Mouse (Mus musculus) Patski (cell line): ENCODE measurements around the gene Wdr91. TPM values are rescaled to one million over a fixed set of nuclear protein-coding genes. Genes with fewer than 3 reads are reported as not detected.

Experiments
- ATAC-seq: fragments of 100-300 bp; one replicate; pipeline ENCODE4 v1.8.0; 2021
- CTCF ChIA-PET: fragments of 350-600 bp; sonication (Branson Sonifier 250); formaldehyde crosslinking; loops from one replicate; lab custom pipeline; 2022; ENCODE audit warnings: inconsistent platforms; lab: Charles Lee
- POLR2A ChIA-PET: fragments of 350-600 bp; sonication (Branson Sonifier 250); formaldehyde crosslinking; loops from one replicate; lab custom pipeline; 2022; ENCODE audit warnings: antibody characterized with exemption, inconsistent platforms; lab: Charles Lee
- DNase-seq: peaks from one replicate; pipeline ENCODE4 v3.0.0-alpha.2; 2011; ENCODE audit warnings: low read depth, low spot score
- H3K27me3 ChIP-seq: fragments of 371-371 bp; one replicate; pipeline ENCODE4 v1.5.1; 2021
- CTCF ChIP-seq: fragments of 100-300 bp; IDR thresholded peaks from one replicate; pipeline ENCODE4 v1.5.1; 2021
- in situ Hi-C: fragments of 300-500 bp; cut with MboI; formaldehyde crosslinking; loops from 3 replicates; pipeline ENCODE4 v1.11.1; 2018; ENCODE audit warnings: low pct_unique_long_range_greater_than_20kb, mixed read lengths
- polyA plus RNA-seq: library from polyadenylated mRNA; unstranded; gene quantifications from one replicate; pipeline ENCODE4 v1.2.3, GENCODE M21; 2021

The Wdr91 gene
- polyA plus RNA-seq, 1 experiment from 2014 or later, result 15.5 TPM

DNA sequence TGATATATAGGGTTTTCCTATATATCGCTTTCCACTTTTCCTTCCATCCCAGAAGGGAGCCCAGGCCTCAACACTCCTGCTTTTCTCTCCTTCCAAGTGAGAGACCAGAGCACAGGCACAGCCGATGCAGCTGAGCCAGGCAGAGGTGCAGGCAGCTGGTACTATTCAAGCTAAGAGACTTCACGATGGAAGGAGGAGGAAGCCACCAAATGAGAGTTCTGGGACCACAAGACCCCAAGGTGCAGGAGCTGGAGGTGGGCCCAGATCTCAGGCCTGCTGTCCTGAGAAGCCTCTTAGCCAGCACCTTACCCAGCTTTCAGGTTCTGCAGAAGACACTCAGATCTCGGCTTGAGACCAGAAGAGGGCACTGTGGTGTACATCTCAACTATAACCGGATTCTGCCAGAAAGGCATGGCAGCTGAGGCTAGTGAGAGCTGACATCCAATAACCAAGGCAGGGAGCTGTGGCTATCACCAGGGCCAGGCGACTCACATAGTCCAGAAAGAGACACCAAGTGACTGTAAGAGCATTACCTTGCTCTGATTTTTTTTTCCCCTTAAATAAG, 30.7 kb downstream of the Wdr91 start:
- no peaks in the 10 kb centered on the region for H3K27me3 ChIP-seq
- ATAC-seq, result peak; percentile 13
- in situ Hi-C loops, result loop anchor here (5.0 kb wide), 3 partner anchors 37 to 368 kb away; no protein-coding TSS in a partner anchor
- TF ChIP-seq CTCF, result no peak
- ChIA-PET POLR2A (no interaction called here), CTCF (interaction anchor here (0.6 to 3.9 kb wide), 9 partner anchors 23 to 369 kb away, joined by 3 to 10 read pairs (median 3); partner anchors contain the start of gene Agbl3)
- DNase-seq, result no peak

DNA sequence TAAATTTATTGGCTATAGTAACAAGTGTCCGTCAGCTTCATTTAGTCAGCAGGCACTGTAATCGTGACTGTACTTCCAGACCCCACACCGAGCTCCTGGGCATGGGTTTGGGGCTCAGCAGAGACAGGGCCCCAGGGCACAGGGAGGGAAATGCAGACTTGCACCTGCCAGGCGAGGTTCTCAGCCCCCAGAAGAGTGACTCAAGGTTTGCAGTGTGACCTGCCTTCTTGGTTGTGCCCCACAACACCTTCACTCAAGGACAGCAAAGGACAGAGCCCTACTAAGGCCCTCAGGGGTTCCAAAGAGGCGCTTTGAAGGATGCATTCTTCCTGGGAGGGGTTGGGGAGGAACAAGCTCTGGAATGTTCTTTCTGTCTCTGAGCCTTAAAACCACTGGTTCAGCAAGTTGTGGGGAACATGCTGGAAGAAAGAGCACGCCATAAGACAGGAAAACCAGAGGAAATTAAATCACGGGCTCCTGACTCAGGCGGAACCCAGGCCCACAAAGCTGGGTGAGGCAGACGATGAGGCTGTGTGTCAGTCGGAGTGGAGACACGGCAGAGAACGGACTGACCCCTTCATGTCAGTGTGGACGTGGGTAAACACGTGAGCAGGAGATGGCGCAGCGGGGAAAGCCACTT, 31.5 kb downstream of the Wdr91 start:
- CTCF ChIA-PET, result interaction anchor here (0.6 to 3.9 kb wide), 9 partner anchors 24 to 368 kb away, joined by 3 to 10 read pairs (median 3); partner anchors contain the start of gene Agbl3
- POLR2A ChIA-PET, result interaction anchor here (1.3 kb wide), 1 partner anchor 8 kb away, joined by 3 read pairs; no protein-coding TSS in a partner anchor
- no peak for DNase-seq
- no peaks in the 10 kb centered on the region for H3K27me3 ChIP-seq
- no peak for TF ChIP-seq CTCF
- in situ Hi-C loops, result loop anchor here (5.0 kb wide), 2 partner anchors 102 to 367 kb away; no protein-coding TSS in a partner anchor
- ATAC-seq, result no peak

DNA sequence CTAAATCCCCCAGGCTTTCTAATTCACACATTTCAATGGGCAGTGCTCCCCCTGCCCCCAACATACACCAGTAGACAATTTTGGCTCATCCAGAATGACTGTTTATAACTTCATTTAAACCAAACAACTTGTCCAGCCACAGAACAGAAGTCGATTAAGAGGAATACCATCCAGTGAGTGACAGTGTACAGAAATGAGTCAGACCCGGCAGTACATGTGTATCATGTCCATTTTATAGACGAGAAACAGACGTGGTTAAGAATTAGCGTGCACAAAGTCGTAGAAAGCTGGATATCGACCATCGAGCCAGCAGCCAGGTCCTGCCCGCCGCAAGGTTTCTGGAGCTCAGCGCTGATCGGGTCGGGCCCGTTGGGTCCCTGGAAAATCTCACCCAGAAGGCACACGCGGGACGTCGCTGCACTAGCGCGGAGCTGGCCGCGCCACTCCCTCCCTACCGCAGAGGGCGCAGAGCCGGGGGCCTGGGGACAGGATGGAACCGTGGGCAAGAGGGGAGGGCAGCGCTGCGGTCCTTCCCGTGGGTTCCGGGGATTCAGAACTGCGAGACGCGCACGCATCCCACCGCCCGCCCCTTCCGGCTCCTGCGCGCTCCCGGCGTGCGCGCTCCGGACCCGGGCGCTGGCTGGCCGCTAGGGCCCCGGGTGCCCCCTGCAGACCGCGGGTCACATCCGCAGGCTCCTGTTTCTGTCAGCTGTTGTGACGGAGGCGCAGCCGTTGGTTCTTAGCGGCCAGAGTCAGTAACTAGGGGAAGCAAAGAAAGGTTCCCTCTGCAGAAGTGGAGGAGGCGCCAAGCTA, 33.0 kb downstream of the Wdr91 start, which contains the start of gene Cyren:
TSS of gene Cyren (minus strand) at position 552 of the 813 bp plus-strand sequence.
- TF ChIP-seq CTCF, result no peak
- CTCF ChIA-PET, result interaction anchor here (1.0 to 3.9 kb wide), 7 partner anchors 9 to 160 kb away, joined by 3 to 10 read pairs (median 4); partner anchors contain the start of genes Agbl3 and Tmem140
- peak; percentile 89 for ATAC-seq

DNA sequence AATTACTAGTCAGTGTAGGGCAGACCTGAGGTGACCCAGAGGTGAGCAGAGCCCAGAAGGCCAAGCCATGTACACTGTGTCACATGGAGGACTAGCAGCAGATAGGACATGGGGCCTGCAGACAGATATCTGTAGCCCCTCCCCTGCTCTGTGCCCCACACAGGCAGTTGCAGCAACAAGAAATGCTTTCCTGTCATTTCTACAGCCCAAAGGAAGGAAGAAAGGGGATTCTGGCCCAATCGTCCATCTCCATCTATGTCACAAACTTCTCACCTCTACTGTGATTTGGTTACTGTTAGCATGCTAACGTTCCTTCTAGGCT, 33.9 kb downstream of the Wdr91 start:
- in situ Hi-C loops, result loop anchor here (5.0 kb wide), 2 partner anchors 99 to 364 kb away; no protein-coding TSS in a partner anchor
- TF ChIP-seq CTCF, result no peak
- DNase-seq, result no peak
- ChIA-PET POLR2A (no interaction called here), CTCF (no interaction called here)
- no peak for ATAC-seq
- H3K27me3 ChIP-seq, result no peaks in the 10 kb centered on the region

More for the DNA sequence above, 33.0 kb downstream of the Wdr91 start, which contains the start of gene Cyren:
- POLR2A ChIA-PET, result interaction anchor here (0.9 to 1.5 kb wide), 5 partner anchors 9 to 97 kb away, joined by 3 read pairs; partner anchors contain the start of gene Tmem140
- H3K27me3 ChIP-seq, result no peaks in the 10 kb centered on the region
- in situ Hi-C loops, result loop anchor here (5.0 kb wide), 2 partner anchors 100 to 365 kb away; no protein-coding TSS in a partner anchor
- peak; percentile 42 for DNase-seq

DNA sequence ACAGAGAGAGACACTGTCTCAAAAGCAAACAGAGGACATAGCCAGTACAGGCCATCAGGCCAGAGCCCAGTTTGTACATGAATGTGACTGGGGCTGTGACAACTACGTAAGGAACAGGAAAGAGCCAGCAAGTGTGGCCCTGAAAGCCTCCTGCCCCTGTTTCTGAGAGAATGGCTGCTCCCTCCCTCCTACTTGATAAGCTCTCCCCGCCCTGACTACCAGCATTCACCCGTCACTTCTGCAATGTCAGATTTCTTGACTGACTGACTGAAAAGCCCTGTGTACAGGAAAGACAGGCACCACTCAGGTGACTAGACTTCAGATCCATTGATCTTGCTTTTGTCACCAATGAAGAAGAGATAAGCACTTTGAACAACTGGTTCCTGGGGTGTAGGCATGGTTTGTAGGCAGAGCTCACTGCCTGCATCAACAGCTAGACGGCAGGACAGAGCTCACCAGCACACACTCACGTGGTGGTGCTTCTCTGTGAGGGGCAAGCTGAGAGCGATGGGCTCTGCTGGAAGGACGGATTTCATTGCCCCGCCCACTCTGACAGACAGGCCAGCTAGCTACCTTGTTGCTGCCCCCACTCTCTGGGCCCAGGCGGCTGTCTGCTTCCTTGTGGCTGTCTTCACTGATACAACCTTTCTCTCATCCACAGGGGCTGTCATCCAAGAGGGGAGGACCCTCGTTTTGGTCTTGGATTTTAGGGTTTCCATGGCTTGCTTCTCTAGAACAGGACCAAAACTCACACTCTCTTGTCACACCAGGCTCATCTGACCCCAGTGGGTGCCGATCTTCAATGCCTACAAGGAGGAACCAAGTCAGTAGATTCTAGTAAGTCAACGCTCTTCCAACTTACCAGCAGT, 34.5 kb downstream of the Wdr91 start:
- DNase-seq, result no peak
- no peak for ATAC-seq
- TF ChIP-seq CTCF, result no peak
- H3K27me3 ChIP-seq, result no peaks in the 10 kb centered on the region
- ChIA-PET CTCF (no interaction called here), POLR2A (no interaction called here)
- in situ Hi-C loops, result loop anchor here (5.0 kb wide), 2 partner anchors 99 to 364 kb away; no protein-coding TSS in a partner anchor

DNA sequence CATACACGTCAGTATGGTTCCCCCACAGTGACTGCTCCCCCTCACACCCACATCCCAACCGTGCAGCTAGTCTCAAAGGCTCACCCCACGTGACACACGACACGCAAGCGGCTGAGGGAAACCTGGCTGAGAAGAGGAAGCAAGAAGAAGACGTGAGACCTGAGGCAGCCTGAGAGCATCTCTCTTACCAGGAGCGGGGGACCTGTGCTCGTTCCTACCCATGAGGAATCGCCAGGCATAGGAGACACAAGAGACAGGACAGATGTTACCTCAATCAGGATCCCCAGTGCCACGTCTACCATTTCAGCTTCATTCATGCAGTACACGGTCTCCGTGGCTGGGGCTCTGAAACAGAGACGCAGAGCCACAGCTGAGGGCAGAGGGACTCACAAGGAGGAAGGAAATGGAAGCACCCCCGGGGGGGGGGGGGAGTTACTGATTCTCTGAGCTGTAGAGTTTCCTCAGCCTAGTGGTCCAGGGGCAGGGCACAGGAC, 35.4 kb downstream of the Wdr91 start:
- ChIA-PET POLR2A (interaction anchor here (0.7 kb wide), 1 partner anchor 35 kb away, joined by 4 read pairs; the partner anchor contains the start of gene Wdr91), CTCF (no interaction called here)
- H3K27me3 ChIP-seq, result no peaks in the 10 kb centered on the region
- ATAC-seq, result no peak
- no peak for DNase-seq
- TF ChIP-seq CTCF, result no peak
- in situ Hi-C loops, result loop anchor here (5.0 kb wide), 2 partner anchors 98 to 363 kb away; no protein-coding TSS in a partner anchor

DNA sequence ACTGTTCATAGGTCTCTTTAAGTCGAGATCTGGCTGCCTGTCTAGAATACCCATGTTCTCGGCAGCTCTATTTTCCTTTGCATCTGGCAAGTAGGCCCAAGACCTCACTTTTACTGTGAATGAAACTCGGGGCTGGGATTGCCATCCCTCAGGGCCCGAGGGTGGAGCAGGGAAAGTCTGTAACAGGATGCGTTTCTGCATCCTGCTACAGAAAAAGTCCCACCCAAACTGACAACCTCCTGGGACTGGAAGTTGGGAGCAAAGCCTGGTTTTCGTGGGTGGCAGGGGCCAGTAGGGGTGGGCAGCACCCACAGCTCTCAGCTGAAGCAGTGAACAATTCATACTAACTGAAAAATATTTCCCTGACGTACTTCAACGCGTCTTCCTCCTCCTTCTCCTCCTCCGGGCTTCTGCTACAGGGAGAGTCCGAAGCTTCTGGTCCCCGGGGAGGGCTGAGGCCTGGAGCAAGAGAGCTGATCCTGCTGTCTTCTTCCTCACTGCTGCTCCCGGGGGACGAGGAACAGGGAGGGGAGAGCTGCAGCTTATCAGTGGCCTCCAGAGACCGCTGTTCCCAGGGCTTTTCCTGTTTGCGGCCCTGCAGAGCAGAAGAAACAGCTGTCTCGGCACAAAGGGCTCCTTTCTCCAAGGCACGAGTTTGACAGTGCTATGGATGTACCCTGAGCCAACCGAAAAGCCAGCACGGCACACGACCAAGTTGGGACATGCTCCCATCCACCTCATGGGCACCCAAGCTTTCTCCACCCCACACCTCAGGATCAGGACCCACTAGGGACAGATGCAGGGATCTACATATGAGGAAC, 36.4 kb downstream of the Wdr91 start:
- ChIA-PET CTCF (no interaction called here), POLR2A (interaction anchor here (0.7 kb wide), 1 partner anchor 36 kb away, joined by 4 read pairs; the partner anchor contains the start of gene Wdr91)
- DNase-seq (no peak), ATAC-seq (no peak)
- H3K27me3 ChIP-seq, result no peaks in the 10 kb centered on the region
- in situ Hi-C loops, result no loop called here
- TF ChIP-seq CTCF, result no peak

DNA sequence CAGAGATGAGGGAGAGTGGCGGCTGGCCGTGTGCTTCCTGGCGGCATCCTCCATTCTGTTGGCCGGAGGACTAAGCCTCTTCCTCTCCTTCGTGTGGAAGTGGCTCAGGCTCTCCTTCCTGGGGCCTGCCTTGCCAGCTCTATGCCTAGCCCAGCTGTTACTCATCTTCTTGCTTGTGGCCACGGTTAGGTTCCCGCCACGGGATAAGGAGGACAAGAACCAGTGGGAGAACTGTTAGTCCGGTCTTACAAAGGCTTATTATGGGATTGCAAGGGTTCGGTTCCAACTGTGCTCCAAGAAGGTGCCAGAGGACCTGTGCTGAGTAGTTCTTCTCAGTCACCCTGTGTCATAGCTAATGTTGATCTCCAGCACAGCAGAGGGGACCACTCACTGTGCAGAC, 37.8 kb downstream of the Wdr91 start:
- no peaks in the 10 kb centered on the region for H3K27me3 ChIP-seq
- POLR2A ChIA-PET, result interaction anchor here (0.9 kb wide), 1 partner anchor 93 kb away, joined by 3 read pairs; the partner anchor contains the start of gene Agbl3
- CTCF ChIA-PET, result interaction anchor here (1.1 to 1.4 kb wide), 2 partner anchors 8 to 361 kb away, joined by 3 to 4 read pairs; no protein-coding TSS in a partner anchor
- in situ Hi-C loops, result no loop called here
- ATAC-seq (no peak), DNase-seq (no peak)
- no peak for TF ChIP-seq CTCF
